Mouse (Mus musculus): Measurements from ENCODE around the gene Fam221a.

GRCm38 (mm10) chr6:49398365-49398764, 30.8 kb downstream of the Fam221a start:
- no peak for TF ChIP-seq CTCF (IDR thresholded peaks at IDR 0.05; ENCODE audit: low read depth, low read length)
- TF ChIP-seq GATA1 (IDR thresholded peaks at IDR 0.05; ENCODE audit: borderline replicate concordance, low read length) = no peak
- no peak for TF ChIP-seq GATA2 (IDR thresholded peaks at IDR 0.05; ENCODE audit: borderline replicate concordance, low read depth, low read length)
